Mouse (Mus musculus): ENCODE data around the gene Srr.

DNA sequence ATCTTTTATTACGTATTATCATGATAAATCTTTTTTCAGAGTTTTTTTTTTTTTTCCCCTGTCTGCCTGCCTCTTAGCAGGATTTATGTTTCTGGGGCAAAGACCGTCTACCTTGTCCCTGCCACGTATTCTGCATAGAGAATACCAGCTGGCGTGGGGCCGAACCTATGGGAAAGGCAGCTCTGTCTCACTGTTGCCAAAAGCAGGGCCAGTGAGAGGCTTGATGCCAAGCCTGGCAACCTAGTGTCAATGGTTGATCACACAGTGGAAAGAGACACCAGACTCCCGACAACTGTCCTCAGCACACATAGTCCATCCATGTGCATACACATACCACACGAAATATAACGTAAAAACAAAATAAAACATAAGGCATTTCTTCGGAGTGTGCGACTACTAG is 42.6 kb downstream of the Srr start:
- TF ChIP-seq GATA1 (IDR thresholded peaks at IDR 0.05; ENCODE audit: borderline replicate concordance, low read length) (no peak), FLI1 (IDR thresholded peaks at IDR 0.05; ENCODE audit: low read length) (no peak)
